Mouse (Mus musculus) ovary, postnatal 10 days (tissue): ENCODE results near the gene Serpinb9.
A peak's percentile ranks its signal among the peaks of the same experiment; 100 is the strongest.
"Not testable (repeated sequence)": the region's sequence is repeated elsewhere in the genome, so short reads cannot be mapped to it uniquely, and the experiment has no call there.

Experiments used
- DNase-seq: peaks from one replicate; pipeline ENCODE4 v3.0.0; 2022; ENCODE audit warnings: low spot score

Gene Serpinb9

DNA sequence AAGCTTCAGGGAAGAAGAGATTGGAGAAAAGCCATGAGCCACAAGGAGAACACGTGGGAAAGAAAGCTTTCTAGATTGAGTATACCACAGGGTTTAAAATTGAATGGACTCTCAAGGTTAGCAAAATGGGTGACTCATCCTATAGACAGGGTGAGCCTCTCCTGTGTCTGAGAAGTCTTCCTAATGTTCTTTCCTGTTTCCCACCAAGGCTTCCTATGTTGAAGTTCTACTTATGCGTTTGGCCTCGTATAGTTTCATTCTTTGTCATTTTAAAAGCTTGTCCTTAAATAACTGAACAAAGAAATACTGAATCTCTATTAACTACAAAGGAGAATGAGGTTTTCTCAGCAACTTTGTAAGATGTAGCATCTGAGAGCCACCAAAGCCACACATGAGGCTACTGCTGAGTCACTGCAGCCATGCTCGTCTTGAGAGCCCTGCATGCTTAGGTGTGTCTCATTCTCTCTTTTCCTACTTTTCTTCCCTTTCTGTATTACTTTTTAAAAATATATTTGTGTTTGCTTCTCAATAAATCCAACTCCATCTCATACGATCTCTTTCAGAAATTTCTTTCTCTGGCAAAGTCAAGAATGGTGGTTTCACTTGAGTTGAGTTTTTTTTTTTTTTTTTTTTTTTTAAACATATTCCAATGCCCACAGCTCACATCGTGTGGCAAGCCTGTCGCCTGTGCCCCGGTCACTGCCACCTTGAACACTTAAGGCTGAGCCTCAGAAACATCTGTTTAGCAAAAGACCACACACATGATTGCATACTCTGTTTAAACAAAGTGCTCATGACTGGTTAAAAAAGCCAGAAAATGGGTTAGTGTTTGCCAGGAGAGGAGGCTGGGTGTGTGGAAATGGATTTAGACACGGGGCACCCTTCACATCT is 718 bp downstream of the Serpinb9 start:
- DNase-seq = no peak

DNA sequence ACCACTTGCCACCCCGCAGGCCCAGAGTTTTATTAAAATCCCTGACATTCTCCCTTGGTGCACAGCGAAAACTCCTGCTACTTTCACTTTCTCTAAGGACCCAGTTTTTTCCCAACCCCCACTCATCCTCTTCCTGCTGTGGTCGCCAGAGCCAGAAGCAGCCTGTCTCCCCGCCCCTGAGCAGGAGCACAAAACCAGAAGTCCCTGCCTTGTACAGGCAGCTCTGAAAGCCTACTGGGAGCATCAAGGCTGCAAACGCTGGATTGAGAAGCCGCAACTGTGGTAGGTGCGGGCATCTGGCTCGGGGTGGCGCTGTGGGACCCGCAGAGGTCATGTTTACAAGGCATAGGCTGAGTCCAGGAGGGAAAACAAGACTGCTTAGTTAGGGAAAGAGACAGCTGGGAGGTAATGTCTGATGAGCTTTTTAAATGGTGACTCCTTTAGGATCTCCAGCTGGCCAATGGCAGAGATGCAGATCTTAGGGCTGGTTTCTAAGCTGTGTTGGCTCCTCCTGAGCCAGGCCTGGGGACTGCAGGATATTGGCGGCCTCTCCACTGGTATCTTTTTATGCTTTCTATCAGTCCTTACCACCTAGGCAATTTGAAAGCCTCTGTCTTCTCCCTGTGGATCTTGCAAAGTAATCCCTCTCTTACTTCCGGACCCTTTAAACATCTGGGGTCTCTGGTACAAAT is 1.5 kb downstream of the Serpinb9 start:
- DNase-seq = peak; percentile 79

DNA sequence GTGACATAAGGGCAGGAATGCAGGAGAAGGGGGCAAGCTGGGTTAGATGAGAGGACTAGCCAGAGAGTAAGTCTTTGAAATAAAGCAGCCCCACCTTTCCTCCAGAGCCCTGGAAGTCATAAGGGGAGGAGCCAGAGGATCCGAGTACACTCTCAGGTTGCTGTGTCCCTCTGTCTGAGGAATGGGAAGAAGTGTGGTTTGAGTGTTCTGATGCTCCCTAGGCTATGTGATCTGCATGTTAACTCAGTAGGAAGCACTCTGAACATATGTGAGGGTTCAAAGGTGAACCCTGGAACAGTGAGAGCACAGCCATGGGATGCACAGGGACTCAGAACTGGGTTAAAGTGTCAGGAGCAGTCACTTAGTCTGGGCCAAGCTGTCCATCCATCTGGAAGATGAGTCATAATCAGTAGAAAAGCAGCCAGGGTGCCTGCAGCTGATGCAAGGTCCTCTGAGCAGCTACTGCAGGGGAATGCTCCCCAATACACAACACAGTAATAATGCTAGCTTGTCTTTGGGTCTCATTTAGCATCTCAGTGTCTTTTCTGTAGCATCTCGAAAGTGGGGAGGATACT is 2.5 kb downstream of the Serpinb9 start:
- DNase-seq = no peak

DNA sequence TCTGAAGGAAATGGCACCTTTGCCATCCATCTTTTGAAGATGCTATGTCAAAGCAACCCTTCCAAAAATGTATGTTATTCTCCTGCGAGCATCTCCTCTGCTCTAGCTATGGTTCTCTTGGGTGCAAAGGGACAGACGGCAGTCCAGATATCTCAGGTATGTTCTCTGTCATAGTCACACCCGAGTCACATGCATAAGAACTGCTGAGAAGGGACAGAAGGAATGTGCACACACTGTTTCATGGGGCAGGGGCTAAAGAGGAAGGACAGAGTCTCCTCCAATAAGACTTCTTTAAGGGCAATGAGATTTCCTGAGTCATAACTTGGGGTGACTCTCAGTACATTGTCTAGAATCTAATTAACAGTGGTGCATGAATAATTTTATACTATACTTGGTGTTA is 3.5 kb downstream of the Serpinb9 start:
- no peak for DNase-seq

DNA sequence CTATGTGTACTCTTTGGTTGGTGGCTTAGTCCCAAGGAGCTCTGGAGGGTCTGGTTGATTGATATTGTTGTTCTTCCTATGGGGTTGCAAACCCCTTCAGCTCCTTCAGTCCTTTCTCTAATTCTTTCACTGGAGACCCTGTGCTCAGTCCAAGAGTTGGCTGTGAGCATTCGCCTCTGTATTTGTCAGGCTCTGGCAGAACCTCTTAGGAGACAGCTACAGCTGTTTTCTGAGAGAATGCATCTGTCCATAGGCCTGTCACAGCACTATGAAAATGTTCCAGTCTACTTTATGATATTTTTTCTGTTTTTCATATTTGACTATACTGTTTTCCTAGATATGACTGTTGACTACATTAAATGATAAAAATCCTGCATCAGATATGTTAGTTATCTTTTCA is 9.3 kb downstream of the Serpinb9 start:
- no peak for DNase-seq

DNA sequence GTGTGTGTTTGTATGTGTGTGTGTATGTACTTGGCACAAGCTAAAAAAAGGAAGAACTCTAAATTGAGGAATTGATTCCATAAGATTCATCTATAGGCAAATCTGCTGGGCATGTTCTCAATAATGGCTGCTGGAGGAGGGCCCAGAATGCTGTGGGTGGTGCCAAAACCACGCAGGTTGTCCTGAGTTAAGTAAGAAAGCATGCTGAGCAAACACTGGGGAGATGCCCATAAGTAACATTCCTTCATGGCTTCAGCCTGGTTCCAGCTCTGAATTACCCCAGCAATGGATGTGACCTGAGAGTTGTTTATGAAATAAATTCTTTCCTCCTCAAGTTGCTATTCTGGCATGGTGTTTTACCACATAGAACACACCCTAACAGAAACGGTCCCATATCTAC is 10.2 kb downstream of the Serpinb9 start:
- DNase-seq = no peak

DNA sequence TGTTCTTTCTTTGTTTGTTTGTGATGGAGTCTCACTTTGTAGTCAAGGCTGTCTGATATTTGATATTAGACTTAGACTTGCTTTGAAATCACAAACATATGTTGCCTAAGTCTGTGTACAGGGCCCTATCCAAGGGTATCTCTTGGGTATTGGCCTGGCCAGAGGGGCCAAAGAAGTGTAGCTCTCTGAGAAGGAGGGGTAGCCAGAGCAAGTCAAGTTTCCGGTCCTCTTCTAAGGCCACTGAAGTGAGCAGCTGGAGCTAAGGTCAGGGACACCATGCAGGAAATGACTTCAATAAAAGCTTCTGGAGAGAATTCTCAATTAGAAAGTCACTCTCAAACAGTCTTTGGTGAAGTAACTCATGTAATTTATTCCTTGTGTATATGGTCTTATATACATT is 19.3 kb downstream of the Serpinb9 start:
- no peak for DNase-seq

DNA sequence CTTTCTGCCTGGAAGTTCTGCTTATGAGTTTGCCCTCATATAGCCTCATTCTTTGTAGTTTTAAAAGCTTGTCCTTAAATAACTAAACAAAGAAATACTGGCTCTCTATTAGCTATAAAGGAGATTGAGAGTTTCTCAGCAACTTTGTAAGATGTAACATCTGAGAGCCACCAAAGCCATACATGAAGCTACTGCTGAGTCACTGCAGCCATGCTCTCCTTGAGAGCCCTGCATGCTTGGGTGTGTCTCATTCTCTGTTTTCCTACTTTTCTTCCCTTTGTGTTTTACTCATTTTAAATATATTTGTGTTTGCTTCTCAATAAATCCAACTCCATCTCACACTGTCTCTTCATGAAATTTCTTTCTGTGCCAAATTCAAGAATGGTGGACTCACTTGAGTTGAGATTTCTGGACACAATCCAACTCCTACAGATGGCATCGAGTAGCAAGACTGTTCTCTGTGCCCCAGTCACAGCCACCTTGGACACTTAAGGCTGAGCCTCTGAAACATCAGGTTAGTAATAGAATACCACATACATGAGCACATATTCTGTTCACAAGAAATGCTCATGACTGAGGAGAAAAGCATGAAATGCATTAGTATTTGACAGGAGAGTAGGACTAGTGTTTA is 23.5 kb downstream of the Serpinb9 start:
- DNase-seq = no peak

DNA sequence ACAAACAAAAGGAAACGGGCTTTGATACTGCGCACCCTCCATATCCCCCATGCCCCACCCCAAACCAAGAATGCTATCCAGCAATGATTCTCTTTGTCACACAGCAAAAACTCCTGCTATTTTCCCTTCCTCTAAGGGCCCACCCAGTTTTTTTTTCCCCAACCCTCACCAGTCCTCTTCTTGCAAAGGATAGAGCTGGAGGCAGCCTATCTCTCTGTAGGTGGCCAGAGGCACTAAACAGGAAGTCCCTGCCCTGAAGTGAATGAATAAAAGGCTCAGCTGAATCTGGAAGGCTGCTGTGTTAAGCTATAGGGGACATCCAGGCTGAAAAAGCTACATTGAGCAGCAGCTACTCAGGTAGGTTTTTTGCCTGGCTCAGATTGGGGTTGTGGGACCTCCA is 24.2 kb downstream of the Serpinb9 start, which contains the start of gene Serpinb9b:
TSS of gene Serpinb9b (plus strand) at position 173 of the 400 bp plus-strand sequence.
- DNase-seq = no peak

DNA sequence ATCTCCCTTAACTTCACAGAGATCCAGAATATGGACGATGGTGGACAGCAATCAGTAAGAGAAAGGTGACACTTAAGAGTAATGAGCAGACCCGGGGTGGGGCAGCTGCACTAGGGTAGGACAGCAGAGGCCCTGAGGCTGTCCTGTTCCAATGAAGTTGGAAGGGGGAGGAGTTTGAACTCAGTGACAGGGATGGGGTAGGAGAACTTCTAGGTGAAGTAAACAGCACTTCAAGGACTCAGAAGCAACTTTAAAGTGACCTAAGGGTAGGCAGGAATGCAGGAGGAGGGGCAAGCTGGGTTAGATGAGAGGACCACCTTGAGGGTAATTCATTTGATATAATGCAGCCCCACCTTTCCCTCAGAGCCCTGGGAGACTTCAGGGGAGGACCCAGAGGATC is 25.1 kb downstream of the Serpinb9 start:
- DNase-seq = no peak

DNA sequence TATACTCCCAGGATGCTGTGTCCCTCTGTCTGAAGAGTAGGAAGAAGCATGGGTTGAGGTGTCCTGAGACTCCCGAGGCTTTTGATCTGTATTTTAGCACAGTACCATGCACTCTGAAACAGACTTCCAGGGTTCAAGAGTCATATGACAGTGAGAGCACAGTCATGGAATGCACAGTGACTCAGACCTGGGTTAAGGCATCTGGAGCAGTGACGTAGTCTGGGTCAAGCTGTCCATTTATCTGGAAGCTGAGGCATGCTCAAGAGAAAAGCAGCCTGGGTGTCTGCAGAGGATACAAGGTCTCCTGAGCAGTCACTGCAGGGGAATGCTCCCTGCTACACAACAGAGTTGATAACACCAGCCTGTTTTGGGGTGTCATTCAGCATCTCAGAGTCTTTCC is 25.5 kb downstream of the Serpinb9 start:
- DNase-seq = no peak

DNA sequence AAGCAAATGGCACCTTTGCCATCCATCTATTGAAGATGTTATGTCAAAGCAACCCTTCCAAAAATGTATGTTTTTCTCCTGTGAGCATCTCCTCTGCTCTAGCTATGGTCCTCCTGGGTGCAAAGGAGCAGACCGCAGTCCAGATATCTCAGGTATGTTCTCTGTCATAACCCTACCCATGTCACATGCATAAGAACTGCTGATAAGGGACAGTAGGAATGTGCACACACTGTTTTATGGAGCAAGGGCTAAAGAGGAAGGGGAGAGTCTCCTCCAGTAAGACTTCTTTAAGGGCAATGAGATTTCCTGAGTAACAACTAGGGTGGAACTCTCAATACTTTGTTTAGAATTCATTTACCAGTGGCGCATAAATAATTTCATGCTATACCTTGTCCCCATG is 26.4 kb downstream of the Serpinb9 start:
- DNase-seq = not testable (repeated sequence)

DNA sequence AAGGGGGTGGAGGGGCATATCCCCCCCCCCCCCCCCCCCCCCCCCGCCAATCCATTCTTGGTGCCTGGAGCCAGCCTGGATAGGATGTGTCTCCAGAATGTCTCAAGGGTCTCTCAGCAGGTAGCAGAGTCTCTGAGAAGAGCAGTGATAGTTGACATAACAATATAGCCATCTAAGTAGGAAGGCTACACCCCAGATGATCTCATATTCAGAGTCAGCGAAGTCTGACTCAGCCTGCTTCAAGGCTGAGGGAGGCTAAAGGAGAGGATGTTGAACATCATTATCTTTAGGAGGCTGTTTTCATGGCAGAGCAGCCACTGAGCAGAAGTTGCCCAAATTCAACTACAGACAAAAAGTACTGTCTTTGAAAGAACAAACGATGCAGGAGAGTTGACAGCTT is 27.2 kb downstream of the Serpinb9 start:
- DNase-seq = no peak

DNA sequence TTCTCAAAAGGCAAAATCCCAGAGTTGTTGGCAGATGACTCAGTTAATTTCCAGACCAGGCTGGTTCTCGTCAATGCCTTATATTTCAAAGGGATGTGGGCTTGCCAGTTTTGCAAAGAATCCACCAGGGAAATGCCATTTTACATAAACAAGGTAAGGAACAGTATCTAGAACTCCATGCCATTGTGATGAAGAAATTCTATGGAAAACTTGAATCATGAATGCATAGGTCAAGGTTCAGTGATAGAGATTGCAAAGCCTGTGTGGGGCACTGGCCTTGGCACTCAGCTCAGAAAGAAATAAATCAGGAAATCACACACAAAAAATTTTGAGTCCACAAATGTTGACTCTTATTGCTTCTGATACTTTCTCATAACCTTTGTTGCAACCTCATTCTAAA is 32.5 kb downstream of the Serpinb9 start:
- DNase-seq = no peak

DNA sequence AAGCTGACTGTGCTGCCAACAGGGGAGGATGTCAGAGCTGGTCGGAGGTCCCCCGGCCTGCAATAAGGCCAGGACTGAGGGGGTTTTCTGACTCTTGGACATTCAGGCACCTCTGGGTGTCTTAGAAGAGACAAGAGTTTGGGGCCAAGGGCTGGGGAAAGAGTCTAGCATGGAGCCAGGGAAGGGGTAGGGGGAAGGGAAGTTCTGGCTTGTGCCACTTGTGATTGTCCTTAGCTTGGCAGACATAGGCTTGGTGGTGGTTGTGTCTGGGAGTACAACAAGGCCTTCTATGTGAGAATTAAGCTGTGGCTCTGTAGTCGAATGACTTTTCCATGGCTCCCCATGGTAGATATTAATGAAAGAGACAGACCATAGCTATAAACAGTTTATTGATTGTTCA is 40.5 kb downstream of the Serpinb9 start:
- DNase-seq = no peak

DNA sequence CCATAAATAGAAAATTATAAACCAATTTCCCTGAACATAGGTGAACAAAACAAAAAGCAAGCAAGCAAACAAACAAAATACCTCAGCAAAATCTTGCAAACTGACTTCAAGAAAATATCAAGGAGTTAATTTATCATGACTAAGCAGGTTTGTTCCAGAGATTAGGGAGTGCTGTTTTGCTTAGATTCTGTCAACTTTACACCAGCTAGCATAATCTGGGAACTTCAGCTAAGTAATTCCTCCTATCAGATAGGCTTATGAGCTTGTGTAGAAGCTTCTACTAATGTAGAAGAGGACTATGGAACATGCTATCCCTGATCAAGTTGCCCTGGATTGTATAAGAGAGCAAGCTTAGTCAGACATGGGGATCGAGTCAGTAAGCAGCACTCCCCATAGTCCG is 44.2 kb downstream of the Serpinb9 start:
- DNase-seq = no peak

DNA sequence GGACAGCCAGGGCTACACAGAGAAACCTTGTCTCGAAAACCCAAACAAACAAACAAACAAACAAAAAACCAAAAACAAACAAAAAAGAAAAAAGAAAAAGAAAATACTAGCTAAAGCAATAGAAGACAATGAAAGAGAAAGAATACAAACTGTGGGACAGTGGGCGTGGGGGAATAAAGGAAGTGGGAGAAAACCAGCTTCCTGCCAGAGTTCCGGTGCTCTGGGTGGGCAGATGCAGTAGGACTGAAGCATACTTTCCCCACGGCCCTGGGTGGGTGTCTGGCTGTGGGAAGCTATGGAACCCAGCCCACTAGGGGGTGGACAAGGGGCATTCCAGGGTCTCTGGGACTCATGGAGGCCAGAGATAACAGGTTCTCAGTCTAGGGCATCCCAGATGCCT is 45.1 kb downstream of the Serpinb9 start:
- no peak for DNase-seq

DNA sequence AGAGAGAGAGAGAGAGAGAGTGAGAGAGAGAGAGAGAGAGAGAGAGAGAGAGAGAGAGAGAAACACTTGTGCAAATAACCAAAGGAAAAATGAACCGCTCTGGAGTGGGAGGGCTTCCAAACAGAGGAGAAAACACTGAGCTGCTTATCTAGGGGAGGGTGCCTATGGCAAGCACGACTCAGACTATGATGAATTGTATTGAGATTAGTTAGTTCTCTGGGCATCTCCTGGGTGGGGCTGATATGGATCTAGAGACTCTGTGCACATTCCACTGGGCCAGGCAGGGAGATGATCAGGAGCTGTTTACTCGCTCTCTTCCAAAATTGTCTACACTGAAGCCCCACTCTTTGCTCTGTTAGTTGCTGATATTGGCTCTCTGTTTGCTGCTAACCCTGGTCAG is 48.6 kb downstream of the Serpinb9 start:
- no peak for DNase-seq

DNA sequence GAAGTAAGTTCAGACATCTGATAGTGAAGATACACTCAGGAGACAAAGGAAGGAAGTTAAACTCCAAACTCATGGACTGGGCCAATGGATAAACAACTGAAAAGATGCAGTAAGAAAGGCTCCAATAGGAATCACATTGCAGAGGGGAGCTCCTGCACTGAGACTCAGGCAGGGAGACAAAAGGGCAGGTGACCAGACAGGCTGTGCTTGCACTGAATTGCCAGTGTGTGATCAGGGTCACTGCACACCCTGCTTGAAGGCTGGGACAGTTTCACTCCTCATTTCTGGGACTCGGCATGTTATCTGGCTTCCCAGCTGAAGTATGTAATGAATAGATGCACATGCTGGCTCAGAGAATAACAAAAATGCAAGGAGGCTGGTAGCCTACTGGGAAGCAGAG is 60.0 kb downstream of the Serpinb9 start:
- no peak for DNase-seq
